Mouse (Mus musculus): ENCODE data around the gene Kazn. TPM values are rescaled to one million over a fixed set of nuclear protein-coding genes. Genes with fewer than 3 reads are reported as not detected.

The Kazn gene
- total RNA-seq, 1 experiment, result 14.0 TPM

DNA sequence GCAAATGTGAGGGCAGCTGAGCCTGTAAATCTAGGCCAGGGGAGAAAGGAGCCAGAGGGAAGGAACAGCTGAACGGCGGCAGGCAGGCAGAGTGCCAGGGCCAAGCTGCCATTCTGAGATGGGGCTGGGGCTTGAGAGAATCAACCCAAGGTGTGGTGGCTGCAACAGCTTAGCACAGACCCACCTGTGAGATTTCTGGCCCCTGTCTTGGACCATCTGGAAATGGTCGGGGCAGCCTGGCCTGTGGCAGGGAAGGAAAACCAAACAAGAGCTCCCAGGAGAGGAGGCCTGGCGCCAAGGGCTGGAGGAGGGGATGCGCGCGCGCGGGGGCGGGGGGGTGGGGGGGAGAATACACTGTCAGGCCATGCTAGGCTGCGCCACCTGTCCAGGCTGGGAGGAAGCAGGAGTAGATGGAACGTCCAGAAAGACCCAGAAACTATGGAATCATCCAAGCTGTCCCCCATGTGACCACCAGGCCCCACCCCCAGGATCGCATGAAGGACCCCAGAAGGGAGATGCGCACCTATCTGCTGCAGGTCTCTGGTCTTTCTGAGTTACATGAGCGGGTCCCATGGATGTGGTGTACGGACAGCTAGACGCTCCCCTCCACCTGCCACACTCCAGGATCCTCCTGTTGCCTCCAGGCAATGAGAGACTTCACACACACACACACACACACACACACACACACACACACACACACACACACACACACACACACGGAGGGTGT lies 158.1 kb downstream of the Kazn start:
- no peak overlapping the region for H3K4me3 ChIP-seq (ENCODE audit: insufficient read depth in 1 of 2, low read depth in 1 of 2, low read length in 2 of 2, poor library complexity in 1 of 2, severe bottlenecking in 1 of 2)
- no peak for TF ChIP-seq HCFC1 (IDR thresholded peaks at IDR 0.05; ENCODE audit: borderline replicate concordance, insufficient read depth, low read length)
- TF ChIP-seq MAFK (IDR thresholded peaks at IDR 0.05; ENCODE audit: insufficient read depth, low read depth, low read length), result no peak
- no peak for TF ChIP-seq ZNF384 (IDR thresholded peaks at IDR 0.05; ENCODE audit: low read depth, low read length)
- no peak for TF ChIP-seq CHD2 (IDR thresholded peaks at IDR 0.05; ENCODE audit: low read depth, low read length)
- TF ChIP-seq ZC3H11A (IDR thresholded peaks at IDR 0.05; ENCODE audit: borderline replicate concordance, low read depth, low read length), result no peak
- no peaks in the 10 kb centered on the region for H3K36me3 ChIP-seq (ENCODE audit: control insufficient read depth, insufficient read depth, low read length, poor library complexity, severe bottlenecking)
- H3K4me1 ChIP-seq (ENCODE audit: control insufficient read depth in 2 of 2, insufficient read depth in 2 of 2, low read length in 2 of 2, poor library complexity in 1 of 2), result peaks cover 13 to 32% of the 10 kb centered on the region in 2 experiments; a peak in 3 of 4 replicates
- in situ Hi-C loops (cut with MboI; ENCODE audit: low sequenced_read_pairs in 2 of 2, unreplicated experiment in 2 of 2), result no loop called here
- H3K9ac ChIP-seq (ENCODE audit: insufficient read depth, low read depth, low read length, poor library complexity, severe bottlenecking), result 0 out of 2 replicates have a peak overlapping the region, but pooled peaks have one; percentile 1
- H3K9me3 ChIP-seq (ENCODE audit: control insufficient read depth, insufficient read depth, low read depth, low read length), result no peaks in the 10 kb centered on the region
- DNase-seq (ENCODE audit: low read depth, low spot score), result no peak
- no peak overlapping the region for H3K27ac ChIP-seq (ENCODE audit: insufficient read depth, low read depth, low read length, poor library complexity, severe bottlenecking)

DNA sequence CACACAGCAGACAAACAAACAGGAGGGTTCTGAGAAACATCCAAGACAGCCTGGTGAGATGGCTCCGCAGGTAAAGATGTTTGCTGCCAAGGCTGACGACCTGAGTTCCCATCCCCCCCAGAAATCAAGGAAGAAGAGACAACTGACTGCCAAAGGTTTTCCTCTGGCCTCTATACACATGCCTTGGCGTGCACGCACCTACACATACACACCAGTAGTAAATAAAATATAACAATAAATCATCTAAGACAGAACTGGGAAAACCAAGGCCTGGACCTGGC lies 158.8 kb downstream of the Kazn start:
- Histone ChIP-seq H3K9ac (ENCODE audit: insufficient read depth, low read depth, low read length, poor library complexity, severe bottlenecking) (no peak overlapping the region), H3K27ac (ENCODE audit: insufficient read depth, low read depth, low read length, poor library complexity, severe bottlenecking) (no peak overlapping the region), H3K4me1 (ENCODE audit: control insufficient read depth in 2 of 2, insufficient read depth in 2 of 2, low read length in 2 of 2, poor library complexity in 1 of 2) (peaks cover 15 to 34% of the 10 kb centered on the region in 2 experiments; a peak in 3 of 4 replicates), H3K4me3 (ENCODE audit: insufficient read depth in 1 of 2, low read depth in 1 of 2, low read length in 2 of 2, poor library complexity in 1 of 2, severe bottlenecking in 1 of 2) (no peak overlapping the region), H3K36me3 (ENCODE audit: control insufficient read depth, insufficient read depth, low read length, poor library complexity, severe bottlenecking) (no peaks in the 10 kb centered on the region), H3K9me3 (ENCODE audit: control insufficient read depth, insufficient read depth, low read depth, low read length) (no peaks in the 10 kb centered on the region)
- in situ Hi-C loops (cut with MboI; ENCODE audit: low sequenced_read_pairs in 2 of 2, unreplicated experiment in 2 of 2), result no loop called here
- DNase-seq (ENCODE audit: low read depth, low spot score), result no peak
- no peak for TF ChIP-seq HCFC1 (IDR thresholded peaks at IDR 0.05; ENCODE audit: borderline replicate concordance, insufficient read depth, low read length)
- no peak for TF ChIP-seq ZNF384 (IDR thresholded peaks at IDR 0.05; ENCODE audit: low read depth, low read length)
- no peak for TF ChIP-seq ZC3H11A (IDR thresholded peaks at IDR 0.05; ENCODE audit: borderline replicate concordance, low read depth, low read length)
- no peak for TF ChIP-seq MAFK (IDR thresholded peaks at IDR 0.05; ENCODE audit: insufficient read depth, low read depth, low read length)
- TF ChIP-seq CHD2 (IDR thresholded peaks at IDR 0.05; ENCODE audit: low read depth, low read length), result no peak

GRCm38 (mm10) chr4:142079629-142080486 lies 159.3 kb downstream of the Kazn start:
- Histone ChIP-seq H3K4me3 (ENCODE audit: insufficient read depth in 1 of 2, low read depth in 1 of 2, low read length in 2 of 2, poor library complexity in 1 of 2, severe bottlenecking in 1 of 2) (no peak overlapping the region), H3K27ac (ENCODE audit: insufficient read depth, low read depth, low read length, poor library complexity, severe bottlenecking) (no peak overlapping the region), H3K36me3 (ENCODE audit: control insufficient read depth, insufficient read depth, low read length, poor library complexity, severe bottlenecking) (no peaks in the 10 kb centered on the region), H3K4me1 (ENCODE audit: control insufficient read depth in 2 of 2, insufficient read depth in 2 of 2, low read length in 2 of 2, poor library complexity in 1 of 2) (peaks cover 19 to 39% of the 10 kb centered on the region in 2 experiments; a peak in 3 of 4 replicates), H3K9me3 (ENCODE audit: control insufficient read depth, insufficient read depth, low read depth, low read length) (no peaks in the 10 kb centered on the region), H3K9ac (ENCODE audit: insufficient read depth, low read depth, low read length, poor library complexity, severe bottlenecking) (no peak overlapping the region)
- no peak for DNase-seq (ENCODE audit: low read depth, low spot score)
- in situ Hi-C loops (cut with MboI; ENCODE audit: low sequenced_read_pairs in 2 of 2, unreplicated experiment in 2 of 2), result no loop called here
- TF ChIP-seq ZNF384 (IDR thresholded peaks at IDR 0.05; ENCODE audit: low read depth, low read length), result no peak
- no peak for TF ChIP-seq MAFK (IDR thresholded peaks at IDR 0.05; ENCODE audit: insufficient read depth, low read depth, low read length)
- no peak for TF ChIP-seq HCFC1 (IDR thresholded peaks at IDR 0.05; ENCODE audit: borderline replicate concordance, insufficient read depth, low read length)
- TF ChIP-seq CHD2 (IDR thresholded peaks at IDR 0.05; ENCODE audit: low read depth, low read length), result no peak
- no peak for TF ChIP-seq ZC3H11A (IDR thresholded peaks at IDR 0.05; ENCODE audit: borderline replicate concordance, low read depth, low read length)

DNA sequence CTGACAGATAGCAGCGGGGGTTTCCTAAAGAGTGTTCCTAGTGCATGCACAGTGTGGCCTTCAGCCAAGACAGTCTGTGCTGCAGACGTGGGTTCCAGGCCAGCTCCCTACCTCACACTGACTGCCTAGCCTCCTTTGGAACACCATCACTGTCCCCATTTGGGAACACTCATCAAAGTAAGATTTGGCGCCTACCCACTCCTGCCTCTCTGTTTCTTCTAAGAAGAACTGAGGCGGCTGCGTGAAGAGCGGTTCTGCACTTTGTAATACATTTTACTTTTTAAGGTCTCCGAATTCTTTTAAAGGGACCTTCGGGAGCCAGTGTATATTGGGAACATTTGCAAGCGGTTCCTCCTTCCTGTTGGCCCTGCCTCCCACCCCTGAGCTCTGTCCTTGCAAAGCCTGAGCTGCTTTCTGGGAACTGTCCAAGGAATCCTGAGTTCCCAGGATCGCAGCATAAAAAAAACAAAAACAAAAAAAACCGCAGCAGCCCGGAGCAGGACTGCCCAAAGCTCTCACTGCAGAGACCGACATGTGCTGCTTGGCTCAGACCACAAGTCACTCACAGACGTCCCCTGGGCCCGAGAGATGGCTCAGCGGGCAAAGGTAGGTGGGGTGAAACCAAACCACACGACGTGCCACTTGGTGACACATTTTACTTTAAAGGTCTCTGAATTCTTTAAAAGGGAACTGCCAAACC lies 161.5 kb downstream of the Kazn start:
- H3K9ac ChIP-seq (ENCODE audit: insufficient read depth, low read depth, low read length, poor library complexity, severe bottlenecking), result no peak overlapping the region

More for the DNA sequence above, 161.5 kb downstream of the Kazn start:
- no peak for DNase-seq (ENCODE audit: low read depth, low spot score)
- peaks cover 26 to 53% of the 10 kb centered on the region in 2 experiments for H3K4me1 ChIP-seq (ENCODE audit: control insufficient read depth in 2 of 2, insufficient read depth in 2 of 2, low read length in 2 of 2, poor library complexity in 1 of 2)
- H3K9me3 ChIP-seq (ENCODE audit: control insufficient read depth, insufficient read depth, low read depth, low read length), result no peaks in the 10 kb centered on the region
- in situ Hi-C loops (cut with MboI; ENCODE audit: low sequenced_read_pairs in 2 of 2, unreplicated experiment in 2 of 2), result no loop called here
- no peak overlapping the region for H3K27ac ChIP-seq (ENCODE audit: insufficient read depth, low read depth, low read length, poor library complexity, severe bottlenecking)
- no peak overlapping the region; a peak in 1 of 4 replicates for H3K4me3 ChIP-seq (ENCODE audit: insufficient read depth in 1 of 2, low read depth in 1 of 2, low read length in 2 of 2, poor library complexity in 1 of 2, severe bottlenecking in 1 of 2)
- no peaks in the 10 kb centered on the region for H3K36me3 ChIP-seq (ENCODE audit: control insufficient read depth, insufficient read depth, low read length, poor library complexity, severe bottlenecking)
- TF ChIP-seq CHD2 (IDR thresholded peaks at IDR 0.05; ENCODE audit: low read depth, low read length) (no peak), HCFC1 (IDR thresholded peaks at IDR 0.05; ENCODE audit: borderline replicate concordance, insufficient read depth, low read length) (no peak), MAFK (IDR thresholded peaks at IDR 0.05; ENCODE audit: insufficient read depth, low read depth, low read length) (no peak), ZNF384 (IDR thresholded peaks at IDR 0.05; ENCODE audit: low read depth, low read length) (peak; percentile 74)

All from ES-E14 (cell line).